ENCODE assay signal across 18 mouse cellular contexts in the genomic region with DNA sequence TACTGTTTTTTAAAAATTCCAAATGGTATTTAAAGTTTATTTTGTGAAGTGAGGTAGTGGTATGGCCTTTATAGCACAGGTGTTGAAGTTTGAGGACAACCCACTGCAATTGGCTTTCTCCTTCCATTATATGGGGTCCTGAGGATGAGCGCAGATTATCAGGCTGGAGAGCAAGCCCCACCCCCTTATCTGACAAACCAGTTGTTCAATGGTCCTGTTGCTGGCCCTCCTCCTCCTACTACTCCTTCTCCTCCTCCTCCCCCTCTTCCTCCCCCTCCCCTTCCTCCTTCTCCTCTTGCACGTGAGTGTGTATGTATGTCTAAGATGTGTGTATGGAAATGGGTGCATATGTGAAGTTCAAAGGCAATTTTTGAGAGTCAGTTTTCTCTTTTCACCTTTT. TPM values are rescaled to one million over a fixed set of nuclear protein-coding genes. Genes with fewer than 3 reads are reported as not detected.
"Had no signal": no experiment of that assay in that cellular context is flagged by ENCODE, and none has a peak within 500 bp of the region (broad histone marks: within the 10 kb centered on the region; RNA-seq: fewer than 3 reads in every experiment).

No protein-coding gene starts in this region.

- H3K4me1 ChIP-seq: intestine, embryonic 15.5 days; limb, embryonic 10.5 days; limb, embryonic 13.5 days; midbrain, embryonic 12.5 days; midbrain, embryonic 15.5 days; neural tube, embryonic 12.5 days; neural tube, embryonic 15.5 days had no signal

- H3K9ac ChIP-seq: intestine, embryonic 15.5 days; limb, embryonic 13.5 days; lung, embryonic 14.5 days; midbrain, embryonic 12.5 days; midbrain, embryonic 15.5 days; neural tube, embryonic 12.5 days; neural tube, embryonic 15.5 days had no signal

- H3K27me3 ChIP-seq: intestine, embryonic 15.5 days had no signal

- H3K9me3 ChIP-seq: intestine, embryonic 15.5 days; limb, embryonic 10.5 days; limb, embryonic 13.5 days; midbrain, embryonic 12.5 days; midbrain, embryonic 15.5 days; neural tube, embryonic 12.5 days; neural tube, embryonic 15.5 days had no signal

- DNase-seq: kidney, adult 18-20 months; kidney, adult 9 months; kidney, postnatal 14 days; kidney, postnatal 4 days; lung, embryonic 14.5 days; right cerebral cortex, adult 18-20 months; right cerebral cortex, postnatal 25 days; spleen, adult 18-20 months; thymus, postnatal 36 days had no signal

- H3K27ac ChIP-seq: intestine, embryonic 15.5 days; limb, embryonic 10.5 days; limb, embryonic 13.5 days; macrophage; midbrain, embryonic 12.5 days; midbrain, embryonic 15.5 days; neural tube, embryonic 12.5 days; neural tube, embryonic 15.5 days had no signal

- H3K36me3 ChIP-seq: intestine, embryonic 15.5 days; limb, embryonic 10.5 days; limb, embryonic 13.5 days; midbrain, embryonic 12.5 days; midbrain, embryonic 15.5 days; neural tube, embryonic 12.5 days; neural tube, embryonic 15.5 days had no signal

- H3K4me2 ChIP-seq: intestine, embryonic 15.5 days; limb, embryonic 13.5 days; lung, embryonic 14.5 days; midbrain, embryonic 12.5 days; midbrain, embryonic 15.5 days; neural tube, embryonic 12.5 days; neural tube, embryonic 15.5 days had no signal

- ATAC-seq: intestine, embryonic 15.5 days; lung, postnatal 0 days; midbrain, embryonic 15.5 days had no signal

- H3K4me3 ChIP-seq: intestine, embryonic 15.5 days; limb, embryonic 10.5 days; limb, embryonic 13.5 days; midbrain, embryonic 12.5 days; midbrain, embryonic 15.5 days; neural tube, embryonic 12.5 days; neural tube, embryonic 15.5 days had no signal

RNA-seq across cellular contexts. Expression of gene Meiob, which starts 8.1 kb away (rescaled TPM):
- polyA plus RNA-seq: intestine, embryonic 15.5 days; limb, embryonic 10.5 days; limb, embryonic 13.5 days; lung, embryonic 14.5 days; lung, postnatal 0 days; macrophage; midbrain, embryonic 12.5 days; midbrain, embryonic 15.5 days; neural tube, embryonic 12.5 days; neural tube, embryonic 15.5 days had no signal

RNA-seq across cellular contexts. Expression of gene Igfals, which starts 53.6 kb away (rescaled TPM):
- polyA plus RNA-seq: macrophage had no signal

RNA-seq across cellular contexts. Expression of gene Hs3st6, which starts 59.4 kb away (rescaled TPM):
- polyA plus RNA-seq: macrophage had no signal
